Mouse (Mus musculus): Measurements from ENCODE around the gene Kcna10. TPM values are rescaled to one million over a fixed set of nuclear protein-coding genes. Genes with fewer than 3 reads are reported as not detected.

The Kcna10 gene
- polyA plus RNA-seq, 1 experiment from 2014 or later: not detected

GRCm38 (mm10) chr3:107233945-107234344 is 51.1 kb downstream of the Kcna10 start:
- 30% methylated on average over 2 of the region's 2 CpGs for WGBS
- Histone ChIP-seq H3K36me3 (ENCODE audit: insufficient read depth, low read length) (no peaks in the 10 kb centered on the region), H3K4me1 (ENCODE audit: insufficient read depth, low read length) (peaks cover 3% of the 10 kb centered on the region; the same call in 1 of the 2 replicates), H3K9ac (replicated peaks; ENCODE audit: low read length) (no peak overlapping the region), H3K4me2 (replicated peaks; ENCODE audit: low read depth, low read length) (no peak overlapping the region), H3K4me3 (ENCODE audit: low read length) (no peak overlapping the region), H3K27me3 (ENCODE audit: insufficient read depth, low read length) (no peaks in the 10 kb centered on the region), H3K27ac (ENCODE audit: low read length) (no peak overlapping the region), H3K9me3 (ENCODE audit: low read length) (no peaks in the 10 kb centered on the region)
- ATAC-seq (ENCODE audit: low FRiP score, low TSS enrichment): no peak

DNA sequence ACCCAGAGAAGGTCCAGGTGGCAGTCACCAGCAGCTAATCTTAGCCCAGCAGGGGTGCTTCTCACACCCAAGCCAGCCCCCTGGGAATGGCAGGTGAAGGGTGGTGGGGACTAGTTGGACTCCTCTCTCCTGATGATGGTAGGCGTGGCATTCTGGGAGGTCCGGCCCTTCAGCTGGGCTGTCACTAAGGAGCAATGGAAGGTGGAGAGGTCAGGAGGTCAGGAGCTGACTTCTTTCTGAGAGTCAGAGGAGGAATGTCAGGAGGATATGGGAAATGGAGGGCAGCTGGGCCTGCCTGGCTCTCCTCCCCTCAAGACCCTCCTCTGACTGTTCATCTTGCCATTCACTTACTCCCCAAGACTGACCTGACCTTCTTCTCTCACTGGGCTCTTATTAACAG is 55.2 kb downstream of the Kcna10 start:
- 52% methylated on average over 2 of the region's 2 CpGs for WGBS

GRCm38 (mm10) chr3:107238471-107238980 is 55.7 kb downstream of the Kcna10 start:
- Histone ChIP-seq H3K4me2 (replicated peaks; ENCODE audit: low read depth, low read length) (no peak overlapping the region), H3K36me3 (ENCODE audit: insufficient read depth, low read length) (no peaks in the 10 kb centered on the region), H3K4me1 (ENCODE audit: insufficient read depth, low read length) (no peaks in the 10 kb centered on the region), H3K9me3 (ENCODE audit: low read length) (no peaks in the 10 kb centered on the region), H3K27me3 (ENCODE audit: insufficient read depth, low read length) (no peaks in the 10 kb centered on the region), H3K9ac (replicated peaks; ENCODE audit: low read length) (no peak overlapping the region), H3K4me3 (ENCODE audit: low read length) (no peak overlapping the region), H3K27ac (ENCODE audit: low read length) (no peak overlapping the region)
- no peak for ATAC-seq (ENCODE audit: low FRiP score, low TSS enrichment)
- 87% methylated on average over 8 of the region's 8 CpGs for WGBS

More for the DNA sequence above, 55.2 kb downstream of the Kcna10 start:
- Histone ChIP-seq H3K36me3 (ENCODE audit: insufficient read depth, low read length) (no peaks in the 10 kb centered on the region), H3K4me1 (ENCODE audit: insufficient read depth, low read length) (no peaks in the 10 kb centered on the region), H3K9ac (replicated peaks; ENCODE audit: low read length) (no peak overlapping the region), H3K9me3 (ENCODE audit: low read length) (no peaks in the 10 kb centered on the region), H3K27me3 (ENCODE audit: insufficient read depth, low read length) (no peaks in the 10 kb centered on the region), H3K4me2 (replicated peaks; ENCODE audit: low read depth, low read length) (no peak overlapping the region), H3K4me3 (ENCODE audit: low read length) (no peak overlapping the region), H3K27ac (ENCODE audit: low read length) (no peak overlapping the region)
- no peak for ATAC-seq (ENCODE audit: low FRiP score, low TSS enrichment)

- WGBS: 89% methylated on average over 9 of the region's 9 CpGs
- Histone ChIP-seq H3K4me3 (ENCODE audit: low read length) (no peak within 1 kb of the TSS), H3K27me3 (ENCODE audit: insufficient read depth, low read length) (no peaks in the 10 kb centered on the region)
These were observed 56.8 kb downstream of the Kcna10 start, which contains the start of gene Prok1 for GRCm38 (mm10) chr3:107239607-107240006. TSS of gene Prok1 (minus strand) at chr3:107239707.

GRCm38 (mm10) chr3:107241389-107242094 is 58.7 kb downstream of the Kcna10 start:
- H3K27ac ChIP-seq (ENCODE audit: low read length): no peak overlapping the region
- WGBS: 50% methylated on average over 14 of the region's 14 CpGs
- no peak overlapping the region for H3K4me3 ChIP-seq (ENCODE audit: low read length)
- H3K36me3 ChIP-seq (ENCODE audit: insufficient read depth, low read length): no peaks in the 10 kb centered on the region
- no peaks in the 10 kb centered on the region for H3K4me1 ChIP-seq (ENCODE audit: insufficient read depth, low read length)
- no peak for ATAC-seq (ENCODE audit: low FRiP score, low TSS enrichment)
- no peaks in the 10 kb centered on the region for H3K9me3 ChIP-seq (ENCODE audit: low read length)
- H3K27me3 ChIP-seq (ENCODE audit: insufficient read depth, low read length): no peaks in the 10 kb centered on the region
- no peak overlapping the region for H3K4me2 ChIP-seq (replicated peaks; ENCODE audit: low read depth, low read length)
- H3K9ac ChIP-seq (replicated peaks; ENCODE audit: low read length): no peak overlapping the region

More at GRCm38 (mm10) chr3:107239607-107240006, 56.8 kb downstream of the Kcna10 start, which contains the start of gene Prok1:
- H3K27ac ChIP-seq (ENCODE audit: low read length): no peak within 1 kb of the TSS
- no peak within 1 kb of the TSS for H3K9ac ChIP-seq (replicated peaks; ENCODE audit: low read length)
- ATAC-seq (ENCODE audit: low FRiP score, low TSS enrichment): no peak
- H3K9me3 ChIP-seq (ENCODE audit: low read length): no peaks in the 10 kb centered on the region
- no peak within 1 kb of the TSS for H3K4me2 ChIP-seq (replicated peaks; ENCODE audit: low read depth, low read length)
- no peaks in the 10 kb centered on the region for H3K36me3 ChIP-seq (ENCODE audit: insufficient read depth, low read length)
- no peaks in the 10 kb centered on the region for H3K4me1 ChIP-seq (ENCODE audit: insufficient read depth, low read length)

Other genes starting within 250 kb of the Kcna10 start
- gene Kcna3, start 146.9 kb upstream of the Kcna10 start, polyA plus RNA-seq (2015; fragmentation: Nextera tagmentation; extraction: Ambion mirVana): 1.1 and 1.2 TPM in 2 replicates
- 0.02 and 0.09 TPM in 2 replicates for gene Kcna2, start 81.9 kb upstream of the Kcna10 start, polyA plus RNA-seq (2015; fragmentation: Nextera tagmentation; extraction: Ambion mirVana)
- gene Cym, start 38.7 kb downstream of the Kcna10 start, polyA plus RNA-seq (2015; fragmentation: Nextera tagmentation; extraction: Ambion mirVana): 0.89 TPM in 1 of 2 replicates, not detected in the other
- not detected in 2 replicates for gene A630076J17Rik, start 47.6 kb downstream of the Kcna10 start, polyA plus RNA-seq (2015; fragmentation: Nextera tagmentation; extraction: Ambion mirVana)
- gene Prok1, start 56.7 kb downstream of the Kcna10 start, polyA plus RNA-seq (2015; fragmentation: Nextera tagmentation; extraction: Ambion mirVana): 0.14 TPM in 1 of 2 replicates, not detected in the other
- 204 and 224 TPM in 2 replicates for gene Lamtor5, start 95.8 kb downstream of the Kcna10 start, polyA plus RNA-seq (2015; fragmentation: Nextera tagmentation; extraction: Ambion mirVana)
- 13.4 and 13.6 TPM in 2 replicates for gene Slc16a4, start 108.2 kb downstream of the Kcna10 start, polyA plus RNA-seq (2015; fragmentation: Nextera tagmentation; extraction: Ambion mirVana)
- 12.8 and 15.9 TPM in 2 replicates for gene Rbm15, start 150.6 kb downstream of the Kcna10 start, polyA plus RNA-seq (2015; fragmentation: Nextera tagmentation; extraction: Ambion mirVana)